Mouse (Mus musculus): ENCODE data around the gene Inafm1.
A peak's percentile ranks its signal among the peaks of the same experiment; 100 is the strongest.
"Not testable (repeated sequence)": the region's sequence is repeated elsewhere in the genome, so short reads cannot be mapped to it uniquely, and the experiment has no call there.

Gene Inafm1

DNA sequence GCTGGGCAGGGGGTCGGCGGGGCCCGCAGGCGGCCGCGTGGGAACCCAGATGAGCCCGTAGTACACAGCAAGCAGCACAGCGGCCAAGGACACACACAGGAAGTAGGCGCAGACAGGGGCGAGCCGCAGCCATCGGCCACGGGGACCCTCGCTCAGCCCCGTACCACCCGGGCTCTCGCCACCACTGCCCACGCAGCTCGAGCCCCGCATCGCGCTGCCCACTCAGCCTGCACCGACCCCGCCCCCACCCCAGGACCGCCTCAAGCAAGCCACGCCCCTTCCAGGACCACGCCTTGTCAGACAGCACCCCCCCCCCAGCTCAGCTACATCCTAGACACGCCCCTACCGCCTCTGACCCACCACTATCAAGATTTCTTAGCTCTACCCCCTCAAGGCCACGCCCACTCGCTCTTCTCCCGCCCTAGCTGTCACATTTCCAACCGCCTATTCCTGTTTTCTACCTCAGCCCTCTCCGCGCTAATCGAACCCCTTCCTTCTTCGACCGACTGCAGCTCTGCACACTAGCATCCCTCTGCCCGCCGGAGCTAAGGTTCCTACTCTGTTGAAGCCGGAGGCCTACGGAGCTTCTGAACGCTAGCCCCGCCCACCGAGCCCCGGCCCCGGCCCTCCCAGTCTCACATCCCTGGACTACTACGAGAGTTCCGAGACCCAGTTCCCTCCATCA is at the start of gene Inafm1:
Gene Inafm1, minus strand, starts transcription at position 537 of the 685 bp plus-strand sequence.
- DNase-seq (ENCODE audit: inconsistent age in 2 of 2, low spot score in 1 of 2) = peak; percentile 91 to 96

DNA sequence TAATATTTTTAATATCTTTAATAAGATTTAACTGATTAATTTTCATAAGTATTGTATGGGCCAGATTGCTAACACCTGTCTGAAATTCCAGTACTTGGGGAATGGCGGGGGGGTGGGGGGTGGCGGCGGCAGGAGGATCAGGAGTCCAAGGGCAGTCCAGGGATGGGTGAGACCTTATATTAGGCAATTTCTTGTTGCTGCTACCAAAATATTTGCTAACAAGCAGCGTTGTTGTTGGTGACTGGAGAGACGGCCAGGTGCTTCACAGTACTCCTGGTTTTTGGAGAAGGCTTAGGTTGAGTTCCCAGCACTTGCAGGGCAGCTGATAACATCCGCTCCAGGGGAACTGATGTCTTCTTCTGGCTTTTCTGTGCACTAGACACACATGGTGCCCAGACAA is 47.1 kb upstream of the Inafm1 start:
- DNase-seq (ENCODE audit: inconsistent age in 2 of 2, low spot score in 1 of 2) = no peak

DNA sequence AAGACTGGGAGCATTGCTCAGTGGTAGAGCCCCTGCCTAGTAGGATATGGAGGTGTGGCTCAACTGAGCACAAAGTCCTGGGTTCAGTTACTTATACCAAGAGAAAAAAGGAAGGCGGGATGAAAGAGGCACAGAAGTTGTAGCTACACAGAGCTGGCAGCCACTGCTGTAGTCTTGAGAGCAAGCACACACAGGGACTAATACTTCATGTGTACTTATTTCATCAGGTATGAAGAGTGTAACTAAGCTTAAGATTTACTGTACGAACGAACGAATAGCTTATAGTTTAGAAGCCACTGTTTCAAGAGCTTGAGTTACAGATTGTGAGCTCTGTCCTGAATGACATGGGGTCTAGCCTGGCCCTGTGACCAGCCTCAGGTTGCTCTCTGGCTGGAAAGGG is 45.8 kb upstream of the Inafm1 start:
- DNase-seq (ENCODE audit: inconsistent age in 2 of 2, low spot score in 1 of 2) = no peak

DNA sequence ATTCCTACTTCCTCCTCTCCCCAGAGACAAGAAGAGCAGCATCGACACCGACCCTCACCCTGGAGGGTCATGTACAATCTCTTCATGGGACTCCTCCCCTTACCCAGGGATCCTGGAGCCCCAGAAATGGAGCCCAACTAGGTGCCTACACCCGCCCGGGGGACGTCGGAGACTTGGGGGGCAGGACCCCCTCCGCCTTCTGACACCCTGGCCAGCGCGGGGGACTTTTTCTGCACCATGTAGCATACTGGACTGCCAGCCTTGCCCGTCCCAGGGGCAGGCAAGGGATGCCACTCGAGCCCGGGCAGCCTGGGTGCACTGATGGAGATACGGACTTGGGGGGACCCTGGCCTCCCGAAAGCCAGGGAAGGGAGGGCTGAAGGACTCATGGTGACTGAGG is 43.7 kb upstream of the Inafm1 start:
- no peak for DNase-seq (ENCODE audit: inconsistent age in 2 of 2, low spot score in 1 of 2)

DNA sequence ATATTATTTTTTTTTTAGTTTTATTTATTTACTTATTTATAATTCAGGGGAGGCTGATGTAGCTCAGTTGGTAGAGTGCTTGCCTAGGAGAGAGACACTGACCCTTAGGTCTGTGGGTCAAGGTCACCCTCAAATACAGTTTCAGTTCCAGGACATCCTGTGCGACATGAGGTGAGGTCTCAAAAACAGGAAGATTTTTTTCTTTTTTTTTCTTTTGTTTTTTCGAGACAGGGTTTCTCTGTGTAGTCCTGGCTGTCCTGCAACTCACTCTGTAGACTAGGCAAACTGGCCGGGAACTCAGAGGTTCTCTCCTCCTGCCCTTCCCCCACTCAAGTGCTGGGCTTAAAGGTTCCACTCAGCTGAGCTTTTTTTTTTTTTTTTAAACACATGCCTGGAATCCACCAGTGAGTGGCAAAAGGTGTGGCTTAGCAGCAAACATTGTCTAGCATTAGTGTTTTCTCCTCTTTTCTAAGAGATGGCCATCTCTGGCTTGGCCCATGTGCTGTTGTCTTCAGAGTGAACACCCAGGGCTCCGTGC is 41.9 kb upstream of the Inafm1 start:
- peak in 1 of 2 experiments; percentile 49 for DNase-seq (ENCODE audit: inconsistent age in 2 of 2, low spot score in 1 of 2)

DNA sequence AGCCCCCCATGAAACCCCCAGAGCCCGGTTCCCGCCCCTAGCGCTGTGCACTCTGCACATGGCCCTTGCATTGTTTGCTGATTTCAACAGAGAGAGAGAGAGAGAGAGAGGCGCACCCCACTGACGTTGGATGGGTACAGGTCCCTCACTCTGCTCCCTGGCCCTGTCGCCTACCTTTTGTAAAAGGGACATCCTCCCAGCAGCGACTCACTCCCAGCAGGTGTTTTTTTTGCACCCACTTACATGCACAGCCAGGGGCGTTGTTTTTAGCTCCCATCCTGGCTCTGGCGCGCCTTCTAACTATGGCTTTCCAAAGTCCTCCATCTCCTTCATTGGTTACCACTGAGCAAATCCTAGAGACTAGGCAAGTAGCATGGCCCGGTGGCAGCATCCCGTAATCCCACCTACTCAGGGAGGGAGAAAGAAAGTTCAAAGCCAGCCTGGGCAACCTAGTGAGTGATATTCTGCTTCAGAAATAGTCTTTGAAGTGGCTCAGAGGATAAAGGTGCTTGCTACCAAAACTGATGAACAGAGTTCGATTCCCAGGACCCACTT is 40.9 kb upstream of the Inafm1 start:
- no peak for DNase-seq (ENCODE audit: inconsistent age in 2 of 2, low spot score in 1 of 2)

DNA sequence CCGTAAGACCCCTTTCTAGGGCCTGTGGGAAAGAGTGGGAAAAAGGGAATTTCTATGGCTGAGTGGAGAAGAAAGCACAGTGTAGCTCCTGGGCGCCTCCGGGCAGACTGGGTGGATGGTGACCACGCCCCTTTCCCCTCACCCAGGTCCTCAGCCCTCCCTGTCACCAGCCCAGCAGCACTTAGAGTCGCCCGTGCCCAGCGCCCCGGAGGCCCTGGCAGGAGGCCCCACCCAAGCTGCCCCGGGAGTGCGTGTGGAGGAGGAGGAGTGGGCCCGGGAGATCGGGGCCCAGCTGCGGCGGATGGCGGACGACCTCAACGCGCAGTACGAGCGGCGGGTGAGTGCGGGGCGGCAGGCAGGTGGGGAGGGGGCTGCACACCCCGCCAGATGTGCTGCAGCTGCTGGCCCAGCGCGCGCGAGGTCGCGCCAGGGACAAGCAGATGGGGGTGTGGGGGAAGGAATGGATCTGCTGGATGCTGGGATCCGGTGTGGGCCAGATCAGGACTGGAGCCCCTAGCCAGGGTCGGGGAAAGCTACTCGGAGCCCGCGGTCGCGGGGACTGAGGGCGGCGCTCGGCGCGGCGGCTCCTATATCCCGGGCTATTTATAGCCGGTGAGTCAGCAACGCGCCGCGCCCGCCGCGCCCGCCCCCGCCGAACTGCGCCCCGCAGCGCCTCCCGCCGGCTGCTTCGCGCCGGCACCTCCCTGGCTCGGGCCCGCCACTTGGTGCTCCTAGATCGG is 40.2 kb upstream of the Inafm1 start:
- DNase-seq (ENCODE audit: inconsistent age in 2 of 2, low spot score in 1 of 2) = peak; percentile 86 to 95

DNA sequence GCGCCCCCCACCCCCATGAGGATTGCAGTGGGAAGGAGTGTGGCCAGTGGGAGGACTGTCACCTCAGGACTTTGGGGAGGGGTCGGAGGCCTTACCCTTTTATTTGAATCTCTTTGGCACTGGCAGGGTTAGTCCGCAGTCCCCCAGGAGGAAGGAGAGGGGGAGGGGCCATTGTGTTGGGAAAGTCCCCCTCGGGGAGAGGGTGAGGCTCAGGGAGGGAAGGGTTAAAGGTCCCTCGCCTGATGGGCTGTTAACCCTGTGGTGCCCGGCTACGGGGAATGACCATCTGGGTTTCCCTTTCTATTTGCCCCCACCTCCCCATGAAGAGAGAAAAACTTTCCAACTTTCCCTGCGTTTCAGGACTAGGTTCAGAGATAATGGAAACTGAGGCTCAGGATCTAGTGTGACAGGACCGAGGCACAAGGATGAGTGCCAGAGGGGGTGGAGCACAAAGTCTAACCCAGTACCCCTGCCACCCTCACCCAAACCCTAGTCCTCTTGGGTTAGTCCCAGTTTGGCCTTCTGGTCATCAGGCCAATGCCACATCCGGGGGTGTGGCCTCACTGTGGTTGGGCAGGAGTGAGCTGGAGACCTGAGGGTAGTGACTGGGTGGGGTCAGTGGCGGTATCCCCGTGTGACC is 39.4 kb upstream of the Inafm1 start:
- DNase-seq (ENCODE audit: inconsistent age in 2 of 2, low spot score in 1 of 2) = peak; percentile 81 to 89

DNA sequence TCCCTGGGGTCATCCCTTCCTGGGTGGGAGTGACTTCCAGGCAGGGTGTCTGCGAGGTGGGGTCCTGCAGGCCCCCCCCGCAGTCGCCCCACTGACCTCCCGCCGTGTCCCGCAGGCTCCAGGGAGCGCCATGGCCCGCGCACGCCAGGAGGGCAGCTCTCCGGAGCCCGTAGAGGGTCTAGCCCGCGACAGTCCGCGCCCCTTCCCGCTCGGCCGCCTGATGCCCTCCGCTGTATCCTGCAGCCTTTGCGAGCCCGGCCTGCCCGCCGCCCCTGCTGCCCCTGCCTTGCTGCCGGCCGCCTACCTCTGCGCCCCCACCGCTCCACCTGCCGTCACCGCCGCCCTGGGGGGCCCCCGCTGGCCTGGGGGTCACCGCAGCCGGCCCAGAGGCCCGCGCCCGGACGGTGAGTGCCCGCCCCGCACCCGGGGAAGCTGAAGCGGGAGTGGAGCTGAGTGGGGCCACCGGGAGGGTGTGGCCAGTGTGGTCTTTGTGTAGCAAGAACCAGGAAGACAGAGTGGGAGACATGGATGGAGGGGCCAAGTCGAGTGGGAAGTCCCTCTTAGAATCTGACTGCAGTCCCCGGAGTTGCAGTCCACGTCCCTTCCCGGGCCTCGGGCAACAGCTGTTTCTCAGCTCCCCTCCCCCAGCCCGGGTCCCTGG is 38.7 kb upstream of the Inafm1 start:
- DNase-seq (ENCODE audit: inconsistent age in 2 of 2, low spot score in 1 of 2) = peak; percentile 65 to 79

DNA sequence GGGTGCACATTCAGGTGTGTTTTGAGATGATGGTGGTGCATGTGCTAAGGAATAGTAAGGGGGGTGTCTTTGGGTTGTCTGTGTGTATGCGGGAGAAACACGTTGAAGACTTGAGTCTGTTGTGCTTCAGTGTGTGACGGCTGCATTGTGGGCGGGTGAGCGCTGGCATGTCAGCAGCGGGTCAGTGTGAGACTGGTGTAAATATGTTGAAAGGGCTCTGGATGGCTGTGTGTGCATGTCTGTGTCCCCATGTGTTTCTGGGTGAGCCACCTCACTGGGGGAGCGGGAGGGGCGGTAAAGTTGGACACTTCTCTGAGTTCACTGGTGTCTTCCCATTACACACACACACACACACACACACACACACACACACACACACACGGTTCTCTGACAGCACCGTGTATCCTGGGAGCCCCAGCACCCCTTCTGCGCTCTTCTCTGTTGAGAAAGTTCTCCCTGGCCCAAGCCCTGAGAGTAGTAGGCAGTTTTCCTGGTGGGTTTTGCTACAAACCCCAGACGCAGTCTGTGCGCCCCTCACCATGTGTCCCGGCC is 38.1 kb upstream of the Inafm1 start:
- peak; percentile 44 to 76 for DNase-seq (ENCODE audit: inconsistent age in 2 of 2, low spot score in 1 of 2)

DNA sequence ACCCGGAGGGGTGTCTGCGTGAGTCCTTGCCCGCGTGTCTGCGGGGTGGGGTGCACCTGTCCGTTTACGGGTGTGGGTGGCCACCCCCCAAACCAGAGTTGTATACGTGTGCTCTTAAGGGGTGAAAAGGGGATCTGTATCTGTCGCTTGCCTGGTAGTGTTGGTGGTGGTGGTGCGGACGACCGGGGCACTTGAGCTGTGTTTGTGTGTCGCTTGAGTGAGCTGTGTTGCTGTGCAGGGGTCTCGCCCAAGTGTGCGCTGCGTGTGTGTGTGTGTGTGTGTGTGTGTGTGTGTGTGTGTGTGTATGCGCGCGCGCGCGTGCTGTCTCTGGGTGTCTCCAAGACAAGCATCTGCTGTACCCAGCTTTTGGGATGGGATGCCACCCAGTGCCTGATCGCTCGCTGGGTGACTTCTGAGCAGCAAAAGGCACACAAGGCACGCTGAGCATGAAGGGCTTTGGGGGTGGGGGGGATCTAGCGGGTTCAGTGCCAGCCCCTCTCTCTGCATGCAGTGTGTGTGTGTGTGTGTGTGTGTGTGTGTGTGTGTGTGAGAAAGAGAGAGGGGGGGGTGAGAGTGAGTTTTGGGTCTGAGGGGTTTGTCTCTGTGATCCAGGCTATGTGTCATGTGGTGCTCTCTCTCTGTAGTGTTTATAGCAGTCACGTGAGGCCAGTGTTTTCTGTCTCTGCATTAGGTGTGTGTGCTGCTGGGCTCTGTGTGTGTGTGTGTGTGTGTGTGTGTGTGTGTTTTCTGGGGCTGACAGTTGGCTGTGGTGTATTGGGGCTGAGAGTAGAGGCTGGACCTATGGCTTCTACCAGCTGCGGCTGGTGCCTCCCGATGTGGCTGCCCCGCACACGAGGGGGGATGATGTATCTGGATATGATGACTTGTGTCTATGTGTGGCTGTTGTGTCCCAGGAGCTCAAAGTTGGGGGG is 37.4 kb upstream of the Inafm1 start:
- peak; percentile 51 to 77 for DNase-seq (ENCODE audit: inconsistent age in 2 of 2, low spot score in 1 of 2)

DNA sequence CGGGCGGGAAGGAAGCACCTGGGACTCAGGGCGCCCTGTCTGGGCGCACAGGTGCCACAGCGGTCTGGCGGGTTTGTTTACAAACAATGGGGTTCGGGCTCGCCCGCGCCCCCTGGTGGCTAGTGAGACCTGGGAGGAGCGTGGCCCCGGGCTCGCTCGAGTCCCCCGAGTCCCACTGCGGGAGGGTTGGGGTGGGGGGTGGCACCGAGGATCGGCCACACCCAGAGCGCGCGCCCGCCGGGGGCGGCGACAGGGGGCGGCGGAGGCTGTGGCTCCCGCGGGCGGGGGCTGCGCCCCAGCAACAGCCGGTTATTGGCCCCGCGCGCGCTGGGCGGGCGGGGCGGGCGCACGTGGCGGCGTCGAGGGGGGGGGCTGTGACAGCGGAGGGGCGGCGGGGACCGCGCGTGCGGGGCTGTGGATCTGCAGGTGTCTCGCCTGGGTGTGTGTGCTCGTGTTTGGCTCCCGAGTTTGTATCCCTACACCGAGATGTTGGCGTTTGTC is 36.7 kb upstream of the Inafm1 start:
- peak; percentile 88 to 96 for DNase-seq (ENCODE audit: inconsistent age in 2 of 2, low spot score in 1 of 2)

DNA sequence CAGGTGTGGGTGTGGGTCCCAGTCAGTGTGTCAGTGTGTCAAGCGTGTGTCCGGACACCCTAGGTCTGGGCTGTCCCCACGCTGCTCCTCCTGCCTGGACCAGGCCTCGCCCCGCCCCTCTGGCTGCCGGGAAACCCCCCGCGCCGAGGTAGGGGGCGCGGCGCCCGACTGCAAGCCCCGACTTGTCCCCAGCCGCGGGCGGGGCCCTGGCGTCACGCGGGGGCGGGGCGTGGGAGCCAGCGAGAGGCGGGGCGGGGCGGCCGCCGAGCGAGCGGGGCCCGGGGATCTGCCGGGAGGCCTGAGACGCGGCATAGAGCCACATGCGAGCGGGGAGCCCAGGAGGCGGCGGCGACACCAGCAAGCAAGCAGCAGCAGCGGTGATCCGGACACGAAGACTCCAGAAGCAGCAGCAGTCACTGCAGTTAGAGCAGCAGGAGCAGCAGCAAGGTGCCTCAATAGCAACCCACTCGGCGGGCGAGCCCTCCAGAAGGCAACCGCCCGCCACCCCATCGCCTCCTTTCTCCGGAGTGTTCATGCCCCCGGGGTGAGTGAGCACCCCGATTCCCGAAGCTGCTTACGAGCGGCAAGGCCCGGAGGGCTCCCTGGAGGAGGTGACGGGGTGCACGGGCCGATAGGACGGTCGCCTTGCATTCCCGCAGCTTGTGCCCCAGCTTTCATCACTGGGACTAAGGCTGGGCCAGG is 36.1 kb upstream of the Inafm1 start:
- peak; percentile 94 to 97 for DNase-seq (ENCODE audit: inconsistent age in 2 of 2, low spot score in 1 of 2)

DNA sequence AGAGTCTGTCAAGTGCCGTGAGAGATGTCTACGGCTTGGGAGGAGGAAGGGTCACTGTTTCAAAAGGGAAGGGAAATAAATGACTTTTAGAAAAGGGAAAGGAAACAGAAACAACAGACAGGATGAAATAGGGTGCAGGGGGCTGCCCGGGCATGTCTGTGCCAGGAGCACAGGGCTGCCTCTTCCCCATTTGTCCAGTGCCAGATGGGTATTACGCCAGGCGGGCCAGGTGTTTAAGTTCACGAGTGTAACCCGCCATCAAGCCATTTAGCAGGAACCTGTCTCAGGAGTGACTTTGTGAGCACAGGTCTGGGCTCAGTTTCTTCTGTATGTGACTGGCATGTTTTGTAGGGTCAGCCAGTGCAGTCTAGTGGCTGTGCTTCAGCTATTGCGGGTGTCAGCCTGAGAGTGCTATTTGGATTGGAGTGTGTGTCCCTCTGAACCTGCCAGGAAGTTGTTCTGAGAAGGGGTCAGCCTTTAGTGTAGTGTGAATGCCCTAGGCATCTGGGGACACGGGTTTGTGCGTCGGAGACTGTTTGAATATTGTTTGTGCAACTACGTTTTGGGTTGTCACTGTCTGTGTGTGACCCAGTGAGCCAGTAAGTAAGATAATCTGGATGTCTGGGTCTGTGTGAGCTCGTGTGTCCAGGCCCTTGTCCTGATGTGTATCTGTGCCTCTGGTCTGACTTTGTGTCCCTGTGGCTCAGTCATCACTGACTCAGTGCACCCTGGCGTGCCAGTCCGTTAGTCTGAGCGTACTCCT is 35.3 kb upstream of the Inafm1 start:
- peak in 1 of 2 experiments; percentile 47 for DNase-seq (ENCODE audit: inconsistent age in 2 of 2, low spot score in 1 of 2)

DNA sequence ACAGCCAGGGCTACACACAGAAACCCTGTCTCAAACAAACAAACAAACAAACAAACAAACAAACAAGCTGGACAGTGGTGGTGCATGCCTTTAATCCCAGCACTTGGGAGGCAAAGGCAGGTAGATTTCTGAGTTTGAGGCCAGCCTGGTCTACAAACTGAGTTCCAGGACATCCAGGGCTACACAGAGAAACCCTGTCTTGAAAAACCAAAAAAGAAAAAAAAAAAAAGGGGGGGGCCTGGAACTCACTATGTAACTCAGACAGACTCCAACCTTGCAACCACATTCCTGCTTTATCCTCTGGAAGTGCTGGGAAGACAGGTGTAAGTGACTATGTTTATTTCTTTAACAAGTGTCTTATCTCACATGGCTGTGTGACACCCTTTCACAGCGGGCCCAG is 34.7 kb upstream of the Inafm1 start, which contains the start of gene Bbc3:
Gene Bbc3, plus strand, starts transcription at position 301 of the 400 bp plus-strand sequence.
- DNase-seq (ENCODE audit: inconsistent age in 2 of 2, low spot score in 1 of 2) = not testable (repeated sequence)

DNA sequence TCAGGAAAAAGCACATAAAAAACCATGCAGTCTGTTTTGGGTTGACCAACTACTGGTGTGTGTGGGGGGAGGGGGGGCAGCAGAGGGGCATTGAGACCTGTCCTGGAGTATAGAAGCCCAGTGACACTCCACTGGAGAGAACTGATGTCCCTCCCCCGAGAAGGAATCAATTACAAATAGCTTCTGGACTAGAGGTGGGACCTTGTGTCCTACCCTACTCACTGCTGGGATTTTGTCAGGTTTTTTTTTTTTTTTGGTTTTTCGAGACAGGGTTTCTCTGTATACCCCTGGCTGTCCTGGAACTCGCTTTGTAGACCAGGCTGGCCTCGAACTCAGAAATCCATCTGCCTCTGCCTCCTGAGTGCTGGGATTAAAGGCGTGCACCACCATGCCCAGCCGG is 33.7 kb upstream of the Inafm1 start:
- DNase-seq (ENCODE audit: inconsistent age in 2 of 2, low spot score in 1 of 2) = not testable (repeated sequence)

DNA sequence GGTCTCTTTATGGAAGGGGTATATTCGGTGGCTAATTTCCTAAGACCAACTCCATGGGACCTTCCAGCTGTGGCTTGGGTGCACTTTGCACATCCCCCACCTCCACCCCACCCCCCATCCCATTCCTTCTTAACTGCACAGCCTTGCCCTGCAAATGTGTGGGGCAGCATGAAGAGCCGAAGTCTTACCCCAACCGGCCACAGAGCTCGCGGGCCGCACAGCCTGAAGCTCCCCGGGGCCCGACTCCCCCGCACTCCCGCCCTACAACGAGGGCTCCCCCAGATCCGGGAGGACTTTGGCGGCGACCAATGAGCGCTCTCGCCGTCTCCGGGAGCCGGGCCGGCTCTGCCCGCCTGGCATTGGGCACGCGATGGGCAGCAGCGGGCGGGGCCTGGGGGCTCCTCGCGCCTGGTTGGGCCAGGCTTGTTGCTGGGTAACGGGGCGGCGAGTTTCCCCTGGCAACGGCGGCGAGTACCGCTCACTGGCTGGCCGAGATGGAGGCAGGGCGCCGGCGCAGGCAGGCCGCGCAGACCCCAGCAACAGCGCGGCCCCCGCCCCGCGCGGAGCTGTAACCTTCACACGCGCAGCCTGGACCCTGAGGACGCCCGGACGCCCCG is 26.1 kb upstream of the Inafm1 start:
- DNase-seq (ENCODE audit: inconsistent age in 2 of 2, low spot score in 1 of 2) = peak; percentile 94 to 96

Measured in adrenal gland, adult (tissue).